ENCODE assay signal across 8 mouse cellular contexts in the genomic region with DNA sequence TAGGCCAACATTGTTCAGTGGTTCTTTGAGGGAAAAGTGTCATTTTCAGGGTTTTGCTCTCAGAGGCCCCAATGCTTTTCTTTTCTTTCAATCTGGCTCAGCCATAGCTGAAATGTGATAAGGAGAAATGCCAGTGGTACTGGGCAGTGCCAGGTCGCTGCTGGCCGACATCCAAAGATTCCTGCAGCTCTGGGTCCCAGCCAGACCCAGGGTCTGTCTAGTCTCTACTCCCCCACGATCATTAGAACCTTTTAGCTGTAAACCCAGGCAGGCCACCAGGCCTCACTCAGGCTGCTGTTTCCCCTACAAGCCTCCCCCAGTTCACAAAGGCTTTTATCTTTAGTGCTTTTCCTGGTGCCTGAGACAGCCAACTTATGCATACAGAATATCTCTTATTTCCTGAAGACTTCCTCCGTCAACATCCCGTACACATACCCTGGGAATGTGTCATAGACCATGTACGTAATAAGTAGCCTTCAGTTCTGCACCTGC. TPM values are rescaled to one million over a fixed set of nuclear protein-coding genes. Genes with fewer than 3 reads are reported as not detected.
DNase-seq lines count a peak whose midpoint lies in the region; ATAC-seq and TF ChIP-seq lines count a peak whose summit lies in the region.

No protein-coding gene starts in this region.

- no peak overlapping the region for H3K4me3 ChIP-seq in heart, embryonic 16.5 days (ENCODE audit: low read length)
- no peak overlapping the region for H3K4me3 ChIP-seq in limb, embryonic 14.5 days (replicated peaks; ENCODE audit: low read length)

- peaks cover 9% of the 10 kb centered on the region for H3K36me3 ChIP-seq in heart, embryonic 16.5 days (ENCODE audit: control insufficient read depth, insufficient read depth)
- H3K36me3 ChIP-seq in limb, embryonic 14.5 days (ENCODE audit: control insufficient read depth, insufficient read depth, low read length): 0 out of 2 replicates have a peak, but pooled peaks cover 2% of the 10 kb centered on the region

- H3K27me3 ChIP-seq in heart, embryonic 16.5 days (ENCODE audit: control insufficient read depth, insufficient read depth, low read length): no peaks in the 10 kb centered on the region
- H3K27me3 ChIP-seq in limb, embryonic 14.5 days (ENCODE audit: control insufficient read depth, insufficient read depth, low read length): no peaks in the 10 kb centered on the region

- H3K4me1 ChIP-seq in heart, embryonic 16.5 days (ENCODE audit: control insufficient read depth, insufficient read depth, low read length): peaks cover 83% of the 10 kb centered on the region
- peaks cover 32% of the 10 kb centered on the region for H3K4me1 ChIP-seq in limb, embryonic 14.5 days (ENCODE audit: control insufficient read depth, insufficient read depth, low read length)

- H3K9me3 ChIP-seq in heart, embryonic 16.5 days (replicated peaks; ENCODE audit: control insufficient read depth, low read length): no peaks in the 10 kb centered on the region
- H3K9me3 ChIP-seq in limb, embryonic 14.5 days (ENCODE audit: control insufficient read depth, low read length): no peaks in the 10 kb centered on the region

- H3K4me2 ChIP-seq in heart, embryonic 16.5 days (ENCODE audit: low read depth, low read length): peak overlapping the region; percentile 45
- H3K4me2 ChIP-seq in limb, embryonic 14.5 days (replicated peaks; ENCODE audit: low read depth, low read length, severe bottlenecking): no peak overlapping the region

- no peak for TF ChIP-seq POLR2A in limb, embryonic 14.5 days (IDR thresholded peaks at IDR 0.05; ENCODE audit: borderline replicate concordance, extremely low read depth, insufficient read depth, insufficient read length)

- peak; percentile 55 for DNase-seq in right cerebral cortex, postnatal 4 days
- DNase-seq in right cerebral cortex, postnatal 25 days: no peak
- peak; percentile 83 for DNase-seq in cerebellum, adult 9-11 months
- no peak for DNase-seq in limb, embryonic 14.5 days (ENCODE audit: low spot score)
- DNase-seq in urinary bladder, postnatal 36 days (ENCODE audit: low spot score in 2 of 2): no peak
- DNase-seq in thymus, postnatal 0 days (ENCODE audit: low spot score): no peak

- H3K9ac ChIP-seq in heart, embryonic 16.5 days (ENCODE audit: low read length): peak overlapping the region; percentile 56
- no peak overlapping the region for H3K9ac ChIP-seq in limb, embryonic 14.5 days (ENCODE audit: low read depth, low read length, severe bottlenecking)

- peak overlapping the region; percentile 96 for H3K27ac ChIP-seq in heart, embryonic 16.5 days (ENCODE audit: low read length)
- H3K27ac ChIP-seq in limb, embryonic 14.5 days (replicated peaks; ENCODE audit: low read depth, low read length): peak overlapping the region; percentile 1; the same call in 1 of the 2 replicates

- peak; percentile 80 for ATAC-seq in heart, embryonic 16.5 days (replicated peaks; ENCODE audit: extremely low read depth, insufficient read depth, low FRiP score)
- ATAC-seq in limb, embryonic 14.5 days (ENCODE audit: low FRiP score, low read depth): no peak
- ATAC-seq in megakaryocyte, adult 5-6 weeks (ENCODE audit: poor library complexity, severe bottlenecking): no peak

- WGBS in heart, embryonic 16.5 days: 15% methylated on average over 6 of the region's 6 CpGs
- WGBS in limb, embryonic 14.5 days: 56% methylated on average over 6 of the region's 6 CpGs

RNA-seq across cellular contexts. Expression of gene C1qtnf9, which starts 26.4 kb away (rescaled TPM):
- 3.7 and 4.0 TPM in 2 replicates for polyA plus RNA-seq in heart, embryonic 16.5 days (2015; fragmentation: Nextera tagmentation; extraction: Ambion mirVana)
- 1.2 and 2.1 TPM in 2 replicates for polyA plus RNA-seq in limb, embryonic 14.5 days (2012; rRNA removed)
- polyA plus RNA-seq in limb, embryonic 14.5 days (2014; fragmentation: Nextera tagmentation; extraction: Ambion mirVana): 0.44 and 0.78 TPM in 2 replicates
- total RNA-seq in megakaryocyte, adult 5-6 weeks (2015): not detected in 2 replicates
- not detected in 2 replicates for total RNA-seq in megakaryocyte, adult 5-6 weeks (2017)
- polyA plus RNA-seq in thymus, postnatal 0 days (2015; fragmentation: Nextera tagmentation; extraction: Ambion mirVana): 3.0 and 4.0 TPM in 2 replicates

RNA-seq across cellular contexts. Expression of gene Mipep, which starts 42.8 kb away (rescaled TPM):
- 32.6 and 33.2 TPM in 2 replicates for polyA plus RNA-seq in heart, embryonic 16.5 days (2015; fragmentation: Nextera tagmentation; extraction: Ambion mirVana)
- 12.5 and 13.1 TPM in 2 replicates for polyA plus RNA-seq in limb, embryonic 14.5 days (2012; rRNA removed)
- 21.4 and 22.9 TPM in 2 replicates for polyA plus RNA-seq in limb, embryonic 14.5 days (2014; fragmentation: Nextera tagmentation; extraction: Ambion mirVana)
- 6.1 and 7.5 TPM in 2 replicates for total RNA-seq in megakaryocyte, adult 5-6 weeks (2015)
- total RNA-seq in megakaryocyte, adult 5-6 weeks (2017): 11.4 and 12.0 TPM in 2 replicates
- polyA plus RNA-seq in thymus, postnatal 0 days (2015; fragmentation: Nextera tagmentation; extraction: Ambion mirVana): 13.9 and 15.5 TPM in 2 replicates

Comparison
In these comparisons a context has a peak if more than half of its experiments do, and no peak if none do; other contexts are left out.
1. DNase-seq: peak in right cerebral cortex, postnatal 4 days (single experiment) and cerebellum, adult 9-11 months (single experiment); none in right cerebral cortex, postnatal 25 days (single experiment), limb, embryonic 14.5 days (single experiment), urinary bladder, postnatal 36 days (0 of 2) and thymus, postnatal 0 days (single experiment).